Mouse (Mus musculus): ENCODE results near the gene Mest. TPM values are rescaled to one million over a fixed set of nuclear protein-coding genes. Genes with fewer than 3 reads are reported as not detected.

Mest gene
- polyA plus RNA-seq, 1 experiment from 2014 or later = 973 TPM

GRCm38 (mm10) chr6:30750482-30750881 is 27.1 kb downstream of the Mest start:
- no peak overlapping the region for H3K4me2 ChIP-seq (ENCODE audit: low read length)
- DNase-seq (ENCODE audit: low spot score) = no peak
- 69% methylated on average over 6 of the region's 6 CpGs for WGBS
- no peak overlapping the region for H3K9ac ChIP-seq (ENCODE audit: low read length)
- no peaks in the 10 kb centered on the region for H3K4me1 ChIP-seq (replicated peaks; ENCODE audit: control insufficient read depth, insufficient read depth, low read length)
- no peaks in the 10 kb centered on the region for H3K9me3 ChIP-seq (ENCODE audit: control insufficient read depth, low read length)
- H3K36me3 ChIP-seq (ENCODE audit: control insufficient read depth, insufficient read depth, low read length) = peaks cover 49% of the 10 kb centered on the region
- H3K4me3 ChIP-seq (ENCODE audit: low read depth, low read length) = no peak overlapping the region
- no peaks in the 10 kb centered on the region for H3K27me3 ChIP-seq (replicated peaks; ENCODE audit: control insufficient read depth, insufficient read depth, low read length)
- H3K27ac ChIP-seq (ENCODE audit: low read depth) = no peak overlapping the region
- ATAC-seq (replicated peaks; ENCODE audit: low FRiP score, low TSS enrichment, low read depth) = no peak

GRCm38 (mm10) chr6:30751209-30751608 is 27.9 kb downstream of the Mest start:
- Histone ChIP-seq H3K36me3 (ENCODE audit: control insufficient read depth, insufficient read depth, low read length) (peaks cover 42% of the 10 kb centered on the region), H3K4me1 (replicated peaks; ENCODE audit: control insufficient read depth, insufficient read depth, low read length) (no peaks in the 10 kb centered on the region), H3K27me3 (replicated peaks; ENCODE audit: control insufficient read depth, insufficient read depth, low read length) (no peaks in the 10 kb centered on the region), H3K4me3 (ENCODE audit: low read depth, low read length) (no peak overlapping the region), H3K27ac (ENCODE audit: low read depth) (no peak overlapping the region), H3K9ac (ENCODE audit: low read length) (no peak overlapping the region), H3K9me3 (ENCODE audit: control insufficient read depth, low read length) (no peaks in the 10 kb centered on the region), H3K4me2 (ENCODE audit: low read length) (no peak overlapping the region)
- DNase-seq (ENCODE audit: low spot score) (no peak), ATAC-seq (replicated peaks; ENCODE audit: low FRiP score, low TSS enrichment, low read depth) (peak; percentile 52; the same call in 1 of the 2 replicates)
- 68% methylated on average over 2 of the region's 2 CpGs for WGBS

MicroRNAs within 50 kb of the gene (microRNA counts, 519-probe panel; counts per million panel counts)
- 3,884 counts per million, percentile 57 among the panel's probes with 10 or more counts for microRNA mmu-miR-335-3p
- microRNA mmu-miR-335-5p = 5,633 counts per million, percentile 94 among the panel's probes with 10 or more counts

Small RNA genes within 50 kb of the gene (microRNA-seq; reads per million reads assigned to microRNA genes)
- 64,910 reads per million, percentile 100 among the genes with 10 or more reads in this experiment for gene Mir335

Other genes starting within 250 kb of the Mest start
- gene Tmem209, start 213.8 kb upstream of the Mest start, polyA plus RNA-seq (2014; fragmentation: Nextera tagmentation; extraction: Ambion mirVana) = 40.9 and 43.6 TPM in 2 replicates
- not detected in 2 replicates for gene Ssmem1, start 213.7 kb upstream of the Mest start, polyA plus RNA-seq (2014; fragmentation: Nextera tagmentation; extraction: Ambion mirVana)
- gene Cpa2, start 182.0 kb upstream of the Mest start, polyA plus RNA-seq (2014; fragmentation: Nextera tagmentation; extraction: Ambion mirVana) = 1.8 and 206 TPM in 2 replicates
- 0.73 and 0.93 TPM in 2 replicates for gene Cpa4, start 155.2 kb upstream of the Mest start, polyA plus RNA-seq (2014; fragmentation: Nextera tagmentation; extraction: Ambion mirVana)
- 0.19 and 0.23 TPM in 2 replicates for gene Cpa5, start 112.5 kb upstream of the Mest start, polyA plus RNA-seq (2014; fragmentation: Nextera tagmentation; extraction: Ambion mirVana)
- 2.6 and 167 TPM in 2 replicates for gene Cpa1, start 84.3 kb upstream of the Mest start, polyA plus RNA-seq (2014; fragmentation: Nextera tagmentation; extraction: Ambion mirVana)
- 10.0 and 10.3 TPM in 2 replicates for gene Cep41, start 29.8 kb upstream of the Mest start, polyA plus RNA-seq (2014; fragmentation: Nextera tagmentation; extraction: Ambion mirVana)
- 22.9 and 23.5 TPM in 2 replicates for gene Copg2, start 173.2 kb downstream of the Mest start, polyA plus RNA-seq (2014; fragmentation: Nextera tagmentation; extraction: Ambion mirVana)
- 0.24 and 0.62 TPM in 2 replicates for gene Tsga13, start 192.0 kb downstream of the Mest start, polyA plus RNA-seq (2014; fragmentation: Nextera tagmentation; extraction: Ambion mirVana)
- gene Klf14, start 235.5 kb downstream of the Mest start, polyA plus RNA-seq (2014; fragmentation: Nextera tagmentation; extraction: Ambion mirVana) = 3.2 and 4.1 TPM in 2 replicates

All from intestine, embryonic 14.5 days (tissue).